ENCODE assay signal across 9 mouse cellular contexts in genomic region chr16:21246391-21247036, GRCm38 (mm10). TPM values are rescaled to one million over a fixed set of nuclear protein-coding genes. Genes with fewer than 3 reads are reported as not detected.
DNase-seq lines count a peak whose midpoint lies in the region; ATAC-seq and TF ChIP-seq lines count a peak whose summit lies in the region.
"Had no signal": no experiment of that assay in that cellular context is flagged by ENCODE, and none has a peak within 500 bp of the region (broad histone marks: within the 10 kb centered on the region; RNA-seq: fewer than 3 reads in every experiment).

No protein-coding gene starts in this region.

- no peak for TF ChIP-seq CTCF in kidney, adult 2 months (conservative IDR thresholded peaks at IDR 0.05; ENCODE audit: insufficient read depth, insufficient read length, low read depth, low read length)
- no peak for TF ChIP-seq CTCF in forebrain, postnatal 0 days (IDR thresholded peaks at IDR 0.05; ENCODE audit: low read depth)
- no peak for TF ChIP-seq CTCF in stomach, postnatal 0 days (IDR thresholded peaks at IDR 0.05; ENCODE audit: low read depth)

- 17% methylated on average over 25 of the region's 33 CpGs for WGBS in kidney, adult 2 months
- 2% methylated on average over 30 of the region's 33 CpGs for WGBS in forebrain, postnatal 0 days
- WGBS in midbrain, embryonic 11.5 days: 1% methylated on average over 33 of the region's 33 CpGs
- 4% methylated on average over 29 of the region's 33 CpGs for WGBS in stomach, postnatal 0 days

- no peaks in the 10 kb centered on the region for H3K36me3 ChIP-seq in kidney, adult 2 months (ENCODE audit: control insufficient read depth, insufficient read depth, low read length)
- H3K36me3 ChIP-seq in forebrain, postnatal 0 days (ENCODE audit: insufficient read depth): no peaks in the 10 kb centered on the region
- H3K36me3 ChIP-seq in midbrain, embryonic 11.5 days (ENCODE audit: control insufficient read depth, insufficient read depth, low read length): no peaks in the 10 kb centered on the region
- H3K36me3 ChIP-seq in stomach, postnatal 0 days (ENCODE audit: control insufficient read depth, insufficient read depth, low read length): no peaks in the 10 kb centered on the region

- ATAC-seq in forebrain, postnatal 0 days: peak; percentile 53
- ATAC-seq in midbrain, embryonic 11.5 days (ENCODE audit: low FRiP score): peak; percentile 49
- peak; percentile 36; the same call in 1 of the 2 replicates for ATAC-seq in stomach, postnatal 0 days (ENCODE audit: low FRiP score, low TSS enrichment)

- no peak for DNase-seq in kidney, adult 2 months
- DNase-seq in kidney, adult 8-10 months: no peak
- DNase-seq in adrenal gland, adult 2 months: peak; percentile 45
- DNase-seq in forebrain, postnatal 0 days: peak; percentile 35
- DNase-seq in kidney, postnatal 14 days: peak; percentile 51
- DNase-seq in midbrain, embryonic 11.5 days (ENCODE audit: low spot score, missing footprints): peak; percentile 95
- peak; percentile 60 for DNase-seq in stomach, postnatal 0 days (ENCODE audit: low spot score)
- DNase-seq in B cell, adult 2 months: no peak

- TF ChIP-seq EP300 in stomach, postnatal 0 days (optimal IDR thresholded peaks at IDR 0.05): no peak

- 0 out of 2 replicates have a peak, but pooled peaks cover 3% of the 10 kb centered on the region for H3K4me1 ChIP-seq in kidney, adult 2 months (ENCODE audit: control insufficient read depth, insufficient read depth, low read length)
- H3K4me1 ChIP-seq in forebrain, postnatal 0 days (ENCODE audit: insufficient read depth): peaks cover 6% of the 10 kb centered on the region; the same call in 1 of the 2 replicates
- peaks cover 34% of the 10 kb centered on the region for H3K4me1 ChIP-seq in midbrain, embryonic 11.5 days (ENCODE audit: control insufficient read depth, insufficient read depth, low read length)
- H3K4me1 ChIP-seq in stomach, postnatal 0 days (replicated peaks; ENCODE audit: control insufficient read depth, insufficient read depth): peaks cover 11% of the 10 kb centered on the region

- H3K27ac ChIP-seq in kidney, adult 2 months (ENCODE audit: insufficient read depth, low read depth, low read length): no peak overlapping the region
- 0 out of 2 replicates have a peak overlapping the region, but pooled peaks have one; percentile 9 for H3K27ac ChIP-seq in forebrain, postnatal 0 days (ENCODE audit: low read depth, low read length)
- H3K27ac ChIP-seq in midbrain, embryonic 11.5 days (ENCODE audit: low read depth, low read length): peak overlapping the region; percentile 25
- peak overlapping the region; percentile 83 for H3K27ac ChIP-seq in stomach, postnatal 0 days (replicated peaks)
- H3K27ac ChIP-seq: macrophage had no signal

- no peaks in the 10 kb centered on the region for H3K9me3 ChIP-seq in forebrain, postnatal 0 days (ENCODE audit: low read length)
- no peaks in the 10 kb centered on the region for H3K9me3 ChIP-seq in midbrain, embryonic 11.5 days (ENCODE audit: control insufficient read depth, low read length)
- no peaks in the 10 kb centered on the region for H3K9me3 ChIP-seq in stomach, postnatal 0 days (ENCODE audit: control insufficient read depth, low read length)

- H3K4me3 ChIP-seq in kidney, adult 2 months (ENCODE audit: insufficient read depth, low read depth, low read length): peak overlapping the region; percentile 44
- peak overlapping the region; percentile 48 for H3K4me3 ChIP-seq in forebrain, postnatal 0 days (ENCODE audit: low read depth, low read length)
- peak overlapping the region; percentile 35 for H3K4me3 ChIP-seq in midbrain, embryonic 11.5 days (ENCODE audit: low read depth, low read length)
- H3K4me3 ChIP-seq in stomach, postnatal 0 days (ENCODE audit: low read depth, low read length): peak overlapping the region; percentile 40

- no peak for TF ChIP-seq POLR2A in kidney, adult 2 months (IDR thresholded peaks at IDR 0.05; ENCODE audit: low read depth, low read length)

- peak overlapping the region; percentile 45 for H3K9ac ChIP-seq in forebrain, postnatal 0 days
- H3K9ac ChIP-seq in midbrain, embryonic 11.5 days (ENCODE audit: low read length): peak overlapping the region; percentile 61
- H3K9ac ChIP-seq in stomach, postnatal 0 days (ENCODE audit: low read length): peak overlapping the region; percentile 64

- no peaks in the 10 kb centered on the region for H3K27me3 ChIP-seq in kidney, adult 2 months (replicated peaks; ENCODE audit: control insufficient read depth, insufficient read depth, low read length)
- peaks cover 23% of the 10 kb centered on the region for H3K27me3 ChIP-seq in forebrain, postnatal 0 days (ENCODE audit: insufficient read depth, low read length)
- peaks cover 35% of the 10 kb centered on the region for H3K27me3 ChIP-seq in midbrain, embryonic 11.5 days (ENCODE audit: control insufficient read depth, insufficient read depth, low read length)
- no peaks in the 10 kb centered on the region for H3K27me3 ChIP-seq in stomach, postnatal 0 days (ENCODE audit: control insufficient read depth, insufficient read depth, low read length)

- H3K4me2 ChIP-seq in forebrain, postnatal 0 days (ENCODE audit: low read depth): peak overlapping the region; percentile 97
- peak overlapping the region; percentile 77 for H3K4me2 ChIP-seq in midbrain, embryonic 11.5 days
- peak overlapping the region; percentile 86 for H3K4me2 ChIP-seq in stomach, postnatal 0 days (replicated peaks; ENCODE audit: low read depth)

RNA-seq across cellular contexts. Expression of gene Ephb3, which starts 42.0 kb away (rescaled TPM):
- polyA plus RNA-seq in kidney, adult 2 months (2012; rRNA removed): 5.5 and 6.8 TPM in 2 replicates
- total RNA-seq in adrenal gland, adult 2 months (2021): 1 to 10 TPM in 1 of 2 experiments, under 1 TPM in 1; 0.78 to 1.8 TPM
- 2.9 and 3.5 TPM in 2 replicates for polyA plus RNA-seq in adrenal gland, adult 2 months (2012; rRNA removed)
- total RNA-seq in forebrain, postnatal 0 days (2014; rRNA removed): 10.1 and 11.3 TPM in 2 replicates
- 3.3 and 5.8 TPM in 2 replicates for polyA plus RNA-seq in forebrain, postnatal 0 days (2015; fragmentation: Nextera tagmentation; extraction: Ambion mirVana)
- 7.7 and 9.8 TPM in 2 replicates for polyA plus RNA-seq in midbrain, embryonic 11.5 days (2014; fragmentation: Nextera tagmentation; extraction: Ambion mirVana)
- 15.1 and 16.8 TPM in 2 replicates for polyA plus RNA-seq in stomach, postnatal 0 days (2015; fragmentation: Nextera tagmentation; extraction: Ambion mirVana)

Comparison
In these comparisons a context has a peak if more than half of its experiments do, and no peak if none do; other contexts are left out.
1. DNase-seq: peak in adrenal gland, adult 2 months (single experiment), forebrain, postnatal 0 days (single experiment), kidney, postnatal 14 days (single experiment), midbrain, embryonic 11.5 days (single experiment) and stomach, postnatal 0 days (single experiment); none in kidney, adult 2 months (single experiment), kidney, adult 8-10 months (0 of 2) and B cell, adult 2 months (0 of 2).
2. Peak in every context shown above with its lines, with median percentiles within 50 percentile points of each other: H3K4me3 ChIP-seq, ATAC-seq, H3K4me2 ChIP-seq and H3K9ac ChIP-seq.